Mouse (Mus musculus): ENCODE data around the gene Kdm1b. TPM values are rescaled to one million over a fixed set of nuclear protein-coding genes. Genes with fewer than 3 reads are reported as not detected.

The Kdm1b gene
- total and polyA plus RNA-seq, 3 experiments = 9.6 to 12.6 TPM; not detected in 1

GRCm38 (mm10) chr13:47125595-47125994 is 82.3 kb downstream of the Kdm1b start:
- Histone ChIP-seq H3K27me3 (ENCODE audit: control insufficient read depth in 1 of 2, insufficient read depth in 2 of 2, low read length in 2 of 2) (no peaks in the 10 kb centered on the region), H3K4me1 (ENCODE audit: control insufficient read depth in 1 of 2, insufficient read depth in 2 of 2, low read length in 2 of 2) (no peaks in the 10 kb centered on the region), H3K9ac (ENCODE audit: control insufficient read depth, low read depth, low read length, poor library complexity, severe bottlenecking) (no peak overlapping the region), H3K36me3 (ENCODE audit: control insufficient read depth in 1 of 2, insufficient read depth in 2 of 2, low read length in 2 of 2) (no peaks in the 10 kb centered on the region), H3K4me3 (ENCODE audit: control insufficient read depth in 1 of 2, insufficient read depth in 1 of 2, low read depth in 2 of 2, low read length in 2 of 2) (no peak overlapping the region), H3K79me2 (ENCODE audit: control insufficient read depth, insufficient read depth, low read length, poor library complexity) (no peaks in the 10 kb centered on the region), H3K27ac (ENCODE audit: control insufficient read depth, low read depth, low read length) (no peak overlapping the region), H3K9me3 (replicated peaks; ENCODE audit: insufficient read depth, low read length) (no peaks in the 10 kb centered on the region)
- no peak for DNase-seq (ENCODE audit: low read depth, low spot score)
- TF ChIP-seq ZNF384 (IDR thresholded peaks at IDR 0.05; ENCODE audit: low read depth, low read length) (no peak), ZMIZ1 (IDR thresholded peaks at IDR 0.05; ENCODE audit: low read depth, low read length) (no peak), MYB (IDR thresholded peaks at IDR 0.05; ENCODE audit: low read depth, low read length) (no peak), POLR2AphosphoS2 (IDR thresholded peaks at IDR 0.05; ENCODE audit: low read length) (no peak), MYC (IDR thresholded peaks at IDR 0.05; ENCODE audit: low read depth, low read length) (no peak), MXI1 (IDR thresholded peaks at IDR 0.05; ENCODE audit: low read depth, low read length) (no peak), POLR2A (IDR thresholded peaks at IDR 0.05; ENCODE audit: control insufficient read depth in 1 of 2, insufficient read depth in 1 of 2, low read depth in 1 of 2, low read length in 2 of 2, poor library complexity in 1 of 2) (no peak)

DNA sequence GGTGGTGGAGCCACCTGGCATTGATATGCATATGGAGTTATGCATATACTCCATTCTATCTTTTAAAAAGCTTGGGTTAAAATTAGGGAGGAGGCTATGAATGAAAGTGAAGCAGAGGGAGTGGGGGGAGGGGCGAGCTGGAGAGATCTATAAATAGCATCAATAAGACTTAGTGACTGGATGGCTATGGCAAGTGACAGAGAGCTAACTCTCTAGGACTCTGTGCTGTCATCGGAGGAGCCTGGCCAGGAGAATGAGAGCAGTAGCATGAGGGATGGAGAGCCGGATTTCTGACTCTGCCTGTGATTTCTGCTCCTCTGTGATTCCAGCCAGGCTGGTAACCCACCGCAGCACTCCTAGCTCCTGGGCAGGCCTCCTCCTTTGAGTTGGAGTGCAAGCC is 85.8 kb downstream of the Kdm1b start:
- no peaks in the 10 kb centered on the region for H3K9me3 ChIP-seq (replicated peaks; ENCODE audit: insufficient read depth, low read length)
- no peak overlapping the region for H3K4me3 ChIP-seq (ENCODE audit: control insufficient read depth in 1 of 2, insufficient read depth in 1 of 2, low read depth in 2 of 2, low read length in 2 of 2)
- H3K27me3 ChIP-seq (ENCODE audit: control insufficient read depth in 1 of 2, insufficient read depth in 2 of 2, low read length in 2 of 2) = no peaks in the 10 kb centered on the region
- no peak for DNase-seq (ENCODE audit: low read depth, low spot score)
- no peaks in the 10 kb centered on the region for H3K79me2 ChIP-seq (ENCODE audit: control insufficient read depth, insufficient read depth, low read length, poor library complexity)
- no peaks in the 10 kb centered on the region for H3K4me1 ChIP-seq (ENCODE audit: control insufficient read depth in 1 of 2, insufficient read depth in 2 of 2, low read length in 2 of 2)
- no peaks in the 10 kb centered on the region for H3K36me3 ChIP-seq (ENCODE audit: control insufficient read depth in 1 of 2, insufficient read depth in 2 of 2, low read length in 2 of 2)
- H3K27ac ChIP-seq (ENCODE audit: control insufficient read depth, low read depth, low read length) = no peak overlapping the region
- H3K9ac ChIP-seq (ENCODE audit: control insufficient read depth, low read depth, low read length, poor library complexity, severe bottlenecking) = no peak overlapping the region
- no peak for TF ChIP-seq GATA1 (IDR thresholded peaks at IDR 0.05; ENCODE audit: low read depth, low read length)
- TF ChIP-seq ZC3H11A (IDR thresholded peaks at IDR 0.05; ENCODE audit: low read depth, low read length) = no peak
- no peak for TF ChIP-seq SMC3 (IDR thresholded peaks at IDR 0.05; ENCODE audit: low read depth, low read length)
- no peak for TF ChIP-seq TAL1 (IDR thresholded peaks at IDR 0.05; ENCODE audit: low read length)
- TF ChIP-seq CHD1 (IDR thresholded peaks at IDR 0.05; ENCODE audit: low read depth, low read length) = no peak
- TF ChIP-seq ELF1 (IDR thresholded peaks at IDR 0.05; ENCODE audit: low read depth, low read length) = no peak
- no peak for TF ChIP-seq MEF2A (IDR thresholded peaks at IDR 0.05; ENCODE audit: extremely low read depth, insufficient replicate concordance, low read depth, low read length, poor library complexity, severe bottlenecking)
- no peak for TF ChIP-seq RAD21 (IDR thresholded peaks at IDR 0.05; ENCODE audit: low read depth, low read length)
- no peak for TF ChIP-seq POLR2AphosphoS2 (IDR thresholded peaks at IDR 0.05; ENCODE audit: low read length)
- no peak for TF ChIP-seq CTCF (IDR thresholded peaks at IDR 0.05 in 2 of 3, conservative IDR thresholded peaks at IDR 0.05 in 1 of 3; ENCODE audit: control insufficient read depth in 1 of 3, insufficient read depth in 1 of 3, low read depth in 2 of 3, low read length in 3 of 3, poor library complexity in 1 of 3, severe bottlenecking in 1 of 3)
- TF ChIP-seq MXI1 (IDR thresholded peaks at IDR 0.05; ENCODE audit: low read depth, low read length) = no peak
- no peak for TF ChIP-seq MYB (IDR thresholded peaks at IDR 0.05; ENCODE audit: low read depth, low read length)
- no peak for TF ChIP-seq KAT2A (conservative IDR thresholded peaks at IDR 0.05; ENCODE audit: low read depth, low read length)
- no peak for TF ChIP-seq MYC (IDR thresholded peaks at IDR 0.05; ENCODE audit: low read depth, low read length)
- no peak for TF ChIP-seq USF2 (IDR thresholded peaks at IDR 0.05; ENCODE audit: borderline replicate concordance in 1 of 2, insufficient read depth in 1 of 2, low read depth in 1 of 2, low read length in 2 of 2)
- no peak for TF ChIP-seq CHD2 (IDR thresholded peaks at IDR 0.05; ENCODE audit: low read length)
